Mouse (Mus musculus): ENCODE results near the gene Gale.

DNA sequence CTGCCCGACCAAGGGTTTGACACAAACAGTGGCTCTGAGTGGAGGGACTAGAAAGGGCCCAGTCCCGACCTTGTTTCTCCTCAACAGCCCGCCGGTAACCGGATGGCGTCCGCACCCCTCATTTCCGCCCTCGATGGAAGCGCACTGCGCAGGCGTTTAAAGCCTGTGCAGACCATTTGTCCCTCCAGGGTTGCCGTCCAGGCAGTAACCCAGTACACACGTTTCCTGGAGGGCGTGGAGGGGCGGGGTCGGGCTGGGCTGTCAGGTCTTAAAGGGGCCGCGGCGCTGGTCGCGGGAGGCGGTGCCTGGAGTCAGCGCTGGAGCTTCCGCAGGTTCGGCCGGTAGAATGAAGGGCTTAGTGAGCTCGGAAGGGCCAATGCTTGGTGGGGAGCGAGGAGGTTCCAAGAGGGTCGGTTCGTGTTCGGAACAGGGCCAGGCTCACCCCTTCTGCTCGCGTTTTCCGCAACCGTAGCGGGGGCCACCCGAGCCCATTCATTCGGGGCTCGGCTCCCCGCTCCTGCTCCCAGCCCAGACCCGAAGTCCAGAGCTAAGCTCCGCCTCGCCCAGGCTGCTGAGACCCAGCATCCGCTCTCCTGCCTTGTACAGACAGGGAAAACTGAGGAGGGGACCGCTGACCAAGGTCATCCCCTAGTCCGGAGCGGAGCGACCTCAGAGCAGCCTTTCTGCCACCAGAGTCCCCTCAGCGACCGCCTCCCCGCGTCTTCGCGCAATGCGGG is at the start of gene Gale:
- TF ChIP-seq CTCF (IDR thresholded peaks at IDR 0.05; ENCODE audit: insufficient read depth, low read depth, low read length) (no peak), POLR2A (IDR thresholded peaks at IDR 0.05; ENCODE audit: insufficient read depth, low read depth, low read length) (peak; percentile 88)

Measured in olfactory bulb, adult 2 months (tissue).